Mouse (Mus musculus): ENCODE measurements around the gene Miga1. TPM values are rescaled to one million over a fixed set of nuclear protein-coding genes. Genes with fewer than 3 reads are reported as not detected.
A peak's percentile ranks its signal among the peaks of the same experiment; 100 is the strongest.

Gene Miga1
- polyA plus RNA-seq, 1 experiment from 2014 or later = 11.7 TPM

GRCm38 (mm10) chr3:152231333-152232100, 108.7 kb downstream of the Miga1 start:
- H3K27ac ChIP-seq (ENCODE audit: low read length) = peak overlapping the region; percentile 6
- no peaks in the 10 kb centered on the region for H3K9me3 ChIP-seq (replicated peaks; ENCODE audit: control insufficient read depth, low read length)
- H3K4me3 ChIP-seq (ENCODE audit: low read length) = no peak overlapping the region
- H3K4me2 ChIP-seq (ENCODE audit: low read depth, low read length) = no peak overlapping the region
- peaks cover 35% of the 10 kb centered on the region for H3K36me3 ChIP-seq (ENCODE audit: control insufficient read depth, insufficient read depth)
- no peak for ATAC-seq (replicated peaks; ENCODE audit: extremely low read depth, insufficient read depth, low FRiP score)
- WGBS = 50% methylated on average over 6 of the region's 6 CpGs
- H3K4me1 ChIP-seq (ENCODE audit: control insufficient read depth, insufficient read depth, low read length) = no peaks in the 10 kb centered on the region
- H3K9ac ChIP-seq (ENCODE audit: low read length) = no peak overlapping the region
- H3K27me3 ChIP-seq (ENCODE audit: control insufficient read depth, insufficient read depth, low read length) = no peaks in the 10 kb centered on the region

- no peaks in the 10 kb centered on the region for H3K27me3 ChIP-seq (ENCODE audit: control insufficient read depth, insufficient read depth, low read length)
- H3K27ac ChIP-seq (ENCODE audit: low read length) = no peak overlapping the region
- 0 out of 2 replicates have a peak, but pooled peaks cover 4% of the 10 kb centered on the region for H3K9me3 ChIP-seq (replicated peaks; ENCODE audit: control insufficient read depth, low read length)
- H3K4me3 ChIP-seq (ENCODE audit: low read length) = no peak overlapping the region
- no peak overlapping the region for H3K4me2 ChIP-seq (ENCODE audit: low read depth, low read length)
- WGBS = 91% methylated on average over 5 of the region's 5 CpGs
- ATAC-seq (replicated peaks; ENCODE audit: extremely low read depth, insufficient read depth, low FRiP score) = no peak
- H3K36me3 ChIP-seq (ENCODE audit: control insufficient read depth, insufficient read depth) = peaks cover 49% of the 10 kb centered on the region
- no peaks in the 10 kb centered on the region for H3K4me1 ChIP-seq (ENCODE audit: control insufficient read depth, insufficient read depth, low read length)
- H3K9ac ChIP-seq (ENCODE audit: low read length) = no peak overlapping the region
These were observed 110.9 kb downstream of the Miga1 start for GRCm38 (mm10) chr3:152229271-152229670.

GRCm38 (mm10) chr3:152228843-152229242, 111.4 kb downstream of the Miga1 start:
- WGBS = 92% methylated on average over 7 of the region's 7 CpGs
- 0 out of 2 replicates have a peak, but pooled peaks cover 4% of the 10 kb centered on the region for H3K9me3 ChIP-seq (replicated peaks; ENCODE audit: control insufficient read depth, low read length)
- H3K4me1 ChIP-seq (ENCODE audit: control insufficient read depth, insufficient read depth, low read length) = no peaks in the 10 kb centered on the region
- H3K27ac ChIP-seq (ENCODE audit: low read length) = no peak overlapping the region
- no peak overlapping the region for H3K4me2 ChIP-seq (ENCODE audit: low read depth, low read length)
- no peaks in the 10 kb centered on the region for H3K27me3 ChIP-seq (ENCODE audit: control insufficient read depth, insufficient read depth, low read length)
- H3K9ac ChIP-seq (ENCODE audit: low read length) = no peak overlapping the region
- no peak for ATAC-seq (replicated peaks; ENCODE audit: extremely low read depth, insufficient read depth, low FRiP score)
- peaks cover 53% of the 10 kb centered on the region for H3K36me3 ChIP-seq (ENCODE audit: control insufficient read depth, insufficient read depth)
- H3K4me3 ChIP-seq (ENCODE audit: low read length) = no peak overlapping the region

GRCm38 (mm10) chr3:152225906-152226305, 114.3 kb downstream of the Miga1 start:
- ATAC-seq (replicated peaks; ENCODE audit: extremely low read depth, insufficient read depth, low FRiP score) = no peak
- Histone ChIP-seq H3K4me3 (ENCODE audit: low read length) (no peak overlapping the region), H3K27me3 (ENCODE audit: control insufficient read depth, insufficient read depth, low read length) (no peaks in the 10 kb centered on the region), H3K27ac (ENCODE audit: low read length) (no peak overlapping the region), H3K4me1 (ENCODE audit: control insufficient read depth, insufficient read depth, low read length) (no peaks in the 10 kb centered on the region), H3K36me3 (ENCODE audit: control insufficient read depth, insufficient read depth) (peaks cover 66% of the 10 kb centered on the region), H3K9me3 (replicated peaks; ENCODE audit: control insufficient read depth, low read length) (0 out of 2 replicates have a peak, but pooled peaks cover 4% of the 10 kb centered on the region), H3K9ac (ENCODE audit: low read length) (no peak overlapping the region), H3K4me2 (ENCODE audit: low read depth, low read length) (no peak overlapping the region)
- WGBS = 87% methylated on average over 7 of the region's 7 CpGs

GRCm38 (mm10) chr3:152224918-152225317, 115.3 kb downstream of the Miga1 start:
- Histone ChIP-seq H3K9ac (ENCODE audit: low read length) (no peak overlapping the region), H3K27ac (ENCODE audit: low read length) (no peak overlapping the region), H3K36me3 (ENCODE audit: control insufficient read depth, insufficient read depth) (peaks cover 72% of the 10 kb centered on the region), H3K9me3 (replicated peaks; ENCODE audit: control insufficient read depth, low read length) (0 out of 2 replicates have a peak, but pooled peaks cover 4% of the 10 kb centered on the region), H3K4me2 (ENCODE audit: low read depth, low read length) (no peak overlapping the region), H3K4me3 (ENCODE audit: low read length) (no peak overlapping the region), H3K4me1 (ENCODE audit: control insufficient read depth, insufficient read depth, low read length) (no peaks in the 10 kb centered on the region), H3K27me3 (ENCODE audit: control insufficient read depth, insufficient read depth, low read length) (no peaks in the 10 kb centered on the region)
- no peak for ATAC-seq (replicated peaks; ENCODE audit: extremely low read depth, insufficient read depth, low FRiP score)

Other genes with a start within 250 kb of the Miga1 start
- 5.7 and 6.4 TPM in 2 replicates for gene Gipc2, start 174.2 kb downstream of the Miga1 start, polyA plus RNA-seq (2015; fragmentation: Nextera tagmentation; extraction: Ambion mirVana)
- 49.1 and 57.7 TPM in 2 replicates for gene Dnajb4, start 130.1 kb downstream of the Miga1 start, polyA plus RNA-seq (2015; fragmentation: Nextera tagmentation; extraction: Ambion mirVana)
- gene Fubp1, start 130.0 kb downstream of the Miga1 start, polyA plus RNA-seq (2015; fragmentation: Nextera tagmentation; extraction: Ambion mirVana) = 116 and 124 TPM in 2 replicates
- gene Nexn, start 74.1 kb downstream of the Miga1 start, polyA plus RNA-seq (2015; fragmentation: Nextera tagmentation; extraction: Ambion mirVana) = 224 and 231 TPM in 2 replicates
- 28.0 and 29.3 TPM in 2 replicates for gene Usp33, start 6.1 kb upstream of the Miga1 start, polyA plus RNA-seq (2015; fragmentation: Nextera tagmentation; extraction: Ambion mirVana)
- gene Zzz3, start 55.1 kb upstream of the Miga1 start, polyA plus RNA-seq (2015; fragmentation: Nextera tagmentation; extraction: Ambion mirVana) = 29.8 and 30.1 TPM in 2 replicates

All from heart, embryonic 16.5 days (tissue).